Mouse (Mus musculus) olfactory bulb, adult 2 months (tissue): ENCODE results near the gene Atp6v1c2. TPM values are rescaled to one million over a fixed set of nuclear protein-coding genes. Genes with fewer than 3 reads are reported as not detected.

Experiments
- H3K27ac ChIP-seq: fragments of 200-500 bp; 2 replicates; pipeline ENCODE4 v1.5.1; 2012; ENCODE audit warnings: low read depth, low read length; ENCODE audit not compliant: insufficient read depth
- H3K4me1 ChIP-seq: fragments of 200-500 bp; 2 replicates; pipeline ENCODE4 v1.6.1; 2012; ENCODE audit warnings: low read length; ENCODE audit not compliant: control insufficient read depth, insufficient read depth
- H3K4me3 ChIP-seq: fragments of 200-500 bp; 2 replicates; pipeline ENCODE4 v1.5.1; 2012; ENCODE audit warnings: mild to moderate bottlenecking, low read depth, low read length, moderate library complexity; ENCODE audit not compliant: insufficient read depth
- CTCF ChIP-seq: fragments of 200-500 bp; IDR thresholded peaks from 2 replicates; pipeline ENCODE4 v1.5.1; 2012; ENCODE audit warnings: low read depth, mild to moderate bottlenecking, low read length, moderate library complexity; ENCODE audit not compliant: insufficient read depth
- POLR2A ChIP-seq: fragments of 200-500 bp; IDR thresholded peaks from 2 replicates; pipeline ENCODE4 v1.6.1; 2012; ENCODE audit warnings: mild to moderate bottlenecking, low read depth, low read length, moderate library complexity; ENCODE audit not compliant: insufficient read depth
- WGBS: fragments of 180-500 bp; shearing (Covaris S2); methylation state at CpG from one replicate; pipeline ENCODE4 v1.1.7; 2018; 5-methylcytosine and 5-hydroxymethylcytosine counted together
- polyA plus RNA-seq: library from polyadenylated mRNA; stranded (reverse); fragments of >200 nt; gene quantifications from 2 replicates; pipeline ENCODE4 v1.2.4, GENCODE M21; 2012; ENCODE audit warnings: low replicate concordance; ENCODE audit not compliant: missing spikeins, insufficient read depth, insufficient read length

The Atp6v1c2 gene
- polyA plus RNA-seq, 1 experiment: not detected

DNA sequence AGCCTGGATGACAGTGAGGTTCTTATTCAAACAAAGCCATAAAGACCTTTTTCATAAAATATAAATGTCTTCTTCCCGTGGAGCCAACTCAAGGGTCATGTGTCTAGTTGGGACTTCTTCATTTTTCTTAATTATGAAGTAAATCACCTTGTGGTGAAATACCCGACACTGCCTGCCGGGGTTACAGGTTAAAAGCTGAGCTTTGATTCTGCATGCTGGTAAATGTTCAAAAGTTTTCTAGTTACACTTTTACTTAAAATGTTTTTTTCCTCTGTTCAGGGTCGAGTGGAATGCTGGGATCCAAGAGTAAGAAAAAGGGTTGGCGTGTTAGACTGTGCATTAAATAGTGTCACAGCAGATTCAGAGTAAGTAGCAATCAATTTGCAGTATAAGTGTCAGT lies 33.2 kb upstream of the Atp6v1c2 start:
- 93% methylated on average over 5 of the region's 5 CpGs for WGBS
- H3K4me1 ChIP-seq: no peaks in the 10 kb centered on the region
- no peak overlapping the region for H3K4me3 ChIP-seq
- H3K27ac ChIP-seq: no peak overlapping the region
- TF ChIP-seq POLR2A (no peak), CTCF (no peak)

DNA sequence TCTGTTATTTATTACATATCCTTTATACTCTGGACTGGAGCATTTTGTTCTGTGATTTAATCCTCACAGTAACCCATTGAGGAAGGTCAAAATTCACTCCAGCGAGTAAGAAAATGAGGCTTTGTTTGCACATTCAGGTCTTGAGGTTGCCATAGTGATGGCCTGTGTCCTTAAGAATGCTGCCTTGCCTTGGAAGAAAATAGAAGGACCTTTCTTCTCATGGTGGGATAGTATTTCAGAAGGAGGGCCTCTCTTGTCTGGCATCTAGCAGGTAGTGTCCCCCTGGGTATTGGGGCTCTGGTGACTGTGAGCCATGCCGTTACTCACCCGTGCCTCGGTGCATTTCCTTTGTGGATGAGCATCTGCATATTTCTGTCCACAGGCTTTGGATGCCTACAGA lies 31.5 kb upstream of the Atp6v1c2 start:
- no peak for TF ChIP-seq POLR2A
- TF ChIP-seq CTCF: no peak
- WGBS: 36% methylated on average over 4 of the region's 4 CpGs

GRCm38 (mm10) chr12:17360104-17360503 lies 30.9 kb upstream of the Atp6v1c2 start:
- H3K4me1 ChIP-seq: no peaks in the 10 kb centered on the region
- TF ChIP-seq POLR2A (no peak), CTCF (no peak)
- H3K27ac ChIP-seq: peak overlapping the region; percentile 34
- 44% methylated on average over 9 of the region's 9 CpGs for WGBS
- no peak overlapping the region for H3K4me3 ChIP-seq

More for the DNA sequence above, 31.5 kb upstream of the Atp6v1c2 start:
- no peaks in the 10 kb centered on the region for H3K4me1 ChIP-seq
- no peak overlapping the region for H3K4me3 ChIP-seq
- 0 out of 2 replicates have a peak overlapping the region, but pooled peaks have one; percentile 24 for H3K27ac ChIP-seq

- Histone ChIP-seq H3K27ac (no peak overlapping the region), H3K4me3 (no peak overlapping the region), H3K4me1 (no peaks in the 10 kb centered on the region)
- 76% methylated on average over 9 of the region's 9 CpGs for WGBS
- TF ChIP-seq CTCF (no peak), POLR2A (no peak)
These were observed 29.8 kb upstream of the Atp6v1c2 start for GRCm38 (mm10) chr12:17358981-17359380.

DNA sequence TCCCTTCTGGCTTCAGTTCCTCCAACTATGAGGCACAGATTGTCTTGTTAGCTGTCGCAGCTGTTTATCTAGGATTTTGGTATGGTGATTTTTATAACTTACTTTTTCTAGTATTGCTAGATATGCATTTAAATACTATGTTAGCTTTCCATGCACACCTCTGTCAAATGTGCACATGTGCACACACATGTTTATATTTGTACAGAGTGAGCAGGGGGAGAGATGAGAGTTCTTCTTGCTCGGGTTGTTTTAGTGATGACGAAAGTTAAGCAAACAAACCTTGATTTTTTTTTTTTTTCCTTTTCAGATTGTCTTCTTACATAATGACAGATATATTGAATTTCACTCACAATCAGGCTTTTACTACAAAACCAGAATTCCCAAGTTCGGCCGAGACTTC lies 28.6 kb upstream of the Atp6v1c2 start:
- 94% methylated on average over 5 of the region's 5 CpGs for WGBS
- H3K27ac ChIP-seq: no peak overlapping the region
- no peak for TF ChIP-seq CTCF
- TF ChIP-seq POLR2A: no peak
- H3K4me1 ChIP-seq: no peaks in the 10 kb centered on the region
- H3K4me3 ChIP-seq: no peak overlapping the region

GRCm38 (mm10) chr12:17356853-17357252 lies 27.7 kb upstream of the Atp6v1c2 start:
- whole genome bisulfite sequencing: 80% methylated on average over 4 of the region's 4 CpGs
- TF ChIP-seq POLR2A (no peak), CTCF (no peak)

GRCm38 (mm10) chr12:17350106-17350505 lies 20.9 kb upstream of the Atp6v1c2 start:
- no peak overlapping the region for H3K27ac ChIP-seq
- TF ChIP-seq CTCF (no peak), POLR2A (no peak)
- H3K4me3 ChIP-seq: no peak overlapping the region
- no peaks in the 10 kb centered on the region; the same call in 1 of the 2 replicates for H3K4me1 ChIP-seq

More at GRCm38 (mm10) chr12:17356853-17357252, 27.7 kb upstream of the Atp6v1c2 start:
- H3K4me1 ChIP-seq: no peaks in the 10 kb centered on the region
- no peak overlapping the region for H3K4me3 ChIP-seq
- H3K27ac ChIP-seq: no peak overlapping the region

- under 1% methylated on average over 42 of the region's 42 CpGs for WGBS
- H3K4me1 ChIP-seq: no peaks in the 10 kb centered on the region; the same call in 1 of the 2 replicates
- H3K4me3 ChIP-seq: peak within 1 kb of the TSS; percentile 82
- TF ChIP-seq CTCF: no peak
- peak; percentile 96 for TF ChIP-seq POLR2A
- H3K27ac ChIP-seq: 0 out of 2 replicates have a peak within 1 kb of the TSS, but pooled peaks have one; percentile 40
These were observed 19.2 kb upstream of the Atp6v1c2 start, which contains the start of gene Nol10 for GRCm38 (mm10) chr12:17348048-17349036. Nol10 (plus strand) TSS chr12:17348458.
